Mouse (Mus musculus) bone marrow, adult 2 months (tissue): ENCODE measurements around the gene Casc1.

Experiments used
- CTCF ChIP-seq: fragments of 200-500 bp; IDR thresholded peaks from 2 replicates; pipeline ENCODE4 v1.5.1; 2011; ENCODE audit warnings: low read length, control low read depth; ENCODE audit not compliant: control insufficient read depth, insufficient read depth
- POLR2A ChIP-seq: fragments of 200-500 bp; IDR thresholded peaks from 2 replicates; pipeline ENCODE4 v1.6.1; 2011; ENCODE audit warnings: low read depth, mild to moderate bottlenecking, control low read depth, low read length, borderline replicate concordance; ENCODE audit not compliant: control insufficient read depth

DNA sequence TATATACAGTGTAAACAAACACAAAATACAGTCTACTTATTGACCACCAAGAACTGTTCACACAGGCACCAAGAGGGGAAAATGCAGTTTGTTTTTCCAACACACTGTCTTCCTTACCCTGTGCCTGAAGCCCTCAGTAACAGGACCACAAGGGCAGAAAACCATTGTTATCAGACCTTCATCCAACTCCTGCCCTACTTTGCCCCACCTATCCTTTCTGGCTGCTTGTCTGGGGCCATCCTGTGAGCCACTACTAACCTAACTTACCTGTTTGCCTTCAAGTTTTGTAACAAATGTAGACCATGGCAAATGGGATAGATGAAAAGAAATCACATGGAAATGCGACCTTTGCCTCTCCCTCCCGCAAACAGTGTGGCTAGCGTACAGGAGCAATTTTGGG lies 37.1 kb upstream of the Casc1 start:
- TF ChIP-seq POLR2A (no peak), CTCF (no peak)
